Mouse (Mus musculus) olfactory bulb, adult 2 months (tissue): Measurements from ENCODE around the gene Pknox2. TPM values are rescaled to one million over a fixed set of nuclear protein-coding genes. Genes with fewer than 3 reads are reported as not detected.

Experiments used
- H3K27ac ChIP-seq: fragments of 200-500 bp; 2 replicates; pipeline ENCODE4 v1.5.1; 2012; ENCODE audit warnings: low read depth, low read length; ENCODE audit not compliant: insufficient read depth
- H3K4me1 ChIP-seq: fragments of 200-500 bp; 2 replicates; pipeline ENCODE4 v1.6.1; 2012; ENCODE audit warnings: low read length; ENCODE audit not compliant: control insufficient read depth, insufficient read depth
- H3K4me3 ChIP-seq: fragments of 200-500 bp; 2 replicates; pipeline ENCODE4 v1.5.1; 2012; ENCODE audit warnings: mild to moderate bottlenecking, low read depth, low read length, moderate library complexity; ENCODE audit not compliant: insufficient read depth
- CTCF ChIP-seq: fragments of 200-500 bp; IDR thresholded peaks from 2 replicates; pipeline ENCODE4 v1.5.1; 2012; ENCODE audit warnings: low read depth, mild to moderate bottlenecking, low read length, moderate library complexity; ENCODE audit not compliant: insufficient read depth
- POLR2A ChIP-seq: fragments of 200-500 bp; IDR thresholded peaks from 2 replicates; pipeline ENCODE4 v1.6.1; 2012; ENCODE audit warnings: mild to moderate bottlenecking, low read depth, low read length, moderate library complexity; ENCODE audit not compliant: insufficient read depth
- WGBS: fragments of 180-500 bp; shearing (Covaris S2); methylation state at CpG from one replicate; pipeline ENCODE4 v1.1.7; 2018; 5-methylcytosine and 5-hydroxymethylcytosine counted together
- polyA plus RNA-seq: library from polyadenylated mRNA; stranded (reverse); fragments of >200 nt; gene quantifications from 2 replicates; pipeline ENCODE4 v1.2.4, GENCODE M21; 2012; ENCODE audit warnings: low replicate concordance; ENCODE audit not compliant: missing spikeins, insufficient read depth, insufficient read length

Gene Pknox2
- polyA plus RNA-seq, 1 experiment: not detected

DNA sequence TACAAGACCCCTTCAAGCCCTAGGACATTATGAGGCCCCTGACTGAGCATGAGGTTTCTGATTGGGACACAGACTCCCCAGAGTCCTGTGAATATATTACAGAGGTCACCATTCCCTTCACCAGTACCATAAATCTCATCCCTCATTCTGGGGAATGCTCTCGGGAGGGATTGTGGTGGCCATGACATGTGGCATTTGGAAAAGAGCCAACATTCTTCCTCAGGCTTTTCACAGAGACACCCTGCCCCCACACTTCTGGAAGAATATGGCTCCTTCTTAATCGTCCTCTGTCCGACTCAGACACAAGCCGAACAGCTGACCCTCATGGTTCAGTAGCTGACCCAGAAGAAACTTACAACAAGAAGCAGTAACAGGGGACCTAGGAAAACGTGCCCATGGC is 139.1 kb downstream of the Pknox2 start:
- Histone ChIP-seq H3K4me1 (peaks cover 12% of the 10 kb centered on the region), H3K27ac (no peak overlapping the region), H3K4me3 (no peak overlapping the region)
- TF ChIP-seq CTCF (no peak), POLR2A (no peak)
- 64% methylated on average over 5 of the region's 5 CpGs for WGBS

DNA sequence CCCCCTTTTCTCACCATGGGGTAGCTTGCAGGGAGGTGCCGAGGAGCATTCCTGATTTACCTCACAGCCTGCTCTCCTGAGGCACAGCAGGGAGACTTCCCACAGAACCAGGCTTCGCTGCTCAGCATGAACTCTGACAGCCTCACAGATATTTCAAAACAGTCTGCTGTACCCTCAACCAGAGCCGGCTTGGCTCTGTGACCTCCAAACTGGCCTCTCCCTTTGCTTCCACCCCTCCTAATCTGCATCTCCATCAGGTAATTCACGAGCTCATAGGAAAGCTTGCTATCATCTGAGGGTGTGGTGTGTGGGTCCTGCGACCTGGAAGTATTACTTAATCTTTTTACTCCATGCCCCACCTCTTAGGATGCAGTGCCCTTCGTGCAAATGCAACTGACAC is 142.5 kb downstream of the Pknox2 start:
- H3K27ac ChIP-seq: no peak overlapping the region
- TF ChIP-seq CTCF (no peak), POLR2A (no peak)

DNA sequence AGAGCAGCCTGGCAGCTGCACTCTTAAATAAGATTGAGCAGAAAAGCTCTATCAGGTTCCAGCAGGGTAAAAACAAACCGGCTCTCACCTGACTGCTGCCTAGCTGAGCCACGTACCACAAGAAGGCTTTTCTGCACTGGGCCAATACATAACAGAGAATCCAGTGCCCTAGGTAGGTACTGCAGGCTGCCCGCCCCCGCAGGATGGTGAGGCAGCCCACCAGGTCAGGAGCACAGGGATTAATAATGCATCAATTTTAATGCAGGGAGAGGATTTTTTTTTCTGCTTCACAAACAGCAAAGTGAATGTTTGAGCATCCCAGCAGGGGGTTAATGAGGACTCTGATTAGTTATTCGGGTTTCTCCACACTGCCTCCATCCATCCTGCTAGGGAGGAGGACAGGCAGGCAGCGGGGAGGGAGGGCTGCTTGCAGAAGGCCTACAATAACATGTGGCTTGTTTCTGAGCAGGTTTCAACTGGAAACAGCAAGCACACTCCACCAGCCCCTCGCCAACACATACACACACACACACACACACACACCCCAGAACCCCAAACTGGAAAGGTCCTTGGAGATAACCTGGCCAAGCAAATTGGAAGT is 145.2 kb downstream of the Pknox2 start:
- peaks cover 32% of the 10 kb centered on the region for H3K4me1 ChIP-seq
- H3K4me3 ChIP-seq: no peak overlapping the region
- TF ChIP-seq CTCF (no peak), POLR2A (no peak)
- peak overlapping the region; percentile 27 for H3K27ac ChIP-seq
- 24% methylated on average over 7 of the region's 7 CpGs for WGBS

More for the DNA sequence above, 142.5 kb downstream of the Pknox2 start:
- WGBS: 74% methylated on average over 6 of the region's 6 CpGs
- Histone ChIP-seq H3K4me1 (peaks cover 32% of the 10 kb centered on the region), H3K4me3 (no peak overlapping the region)

DNA sequence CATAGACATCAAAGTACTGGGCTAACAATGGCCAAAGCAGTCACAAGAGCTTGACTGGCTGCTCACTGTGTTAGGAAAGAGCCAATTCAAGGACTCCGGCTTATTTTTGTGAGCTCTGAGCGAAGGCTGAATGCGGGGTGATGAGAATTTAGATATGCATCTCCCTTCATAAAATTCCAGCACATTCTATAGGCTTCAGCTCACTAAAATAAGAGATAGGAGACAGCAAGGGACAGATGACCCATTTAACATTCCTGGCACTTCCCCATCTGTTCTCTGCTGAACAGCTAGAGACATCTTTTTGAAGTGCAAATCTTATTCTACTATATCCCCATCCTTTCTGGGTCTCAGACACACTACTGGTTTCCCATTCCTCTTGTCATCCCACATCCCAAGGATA is 147.8 kb downstream of the Pknox2 start:
- TF ChIP-seq POLR2A (no peak), CTCF (no peak)
- Histone ChIP-seq H3K27ac (no peak overlapping the region), H3K4me1 (peaks cover 27% of the 10 kb centered on the region), H3K4me3 (no peak overlapping the region)
- WGBS: 91% methylated on average over 3 of the region's 3 CpGs

DNA sequence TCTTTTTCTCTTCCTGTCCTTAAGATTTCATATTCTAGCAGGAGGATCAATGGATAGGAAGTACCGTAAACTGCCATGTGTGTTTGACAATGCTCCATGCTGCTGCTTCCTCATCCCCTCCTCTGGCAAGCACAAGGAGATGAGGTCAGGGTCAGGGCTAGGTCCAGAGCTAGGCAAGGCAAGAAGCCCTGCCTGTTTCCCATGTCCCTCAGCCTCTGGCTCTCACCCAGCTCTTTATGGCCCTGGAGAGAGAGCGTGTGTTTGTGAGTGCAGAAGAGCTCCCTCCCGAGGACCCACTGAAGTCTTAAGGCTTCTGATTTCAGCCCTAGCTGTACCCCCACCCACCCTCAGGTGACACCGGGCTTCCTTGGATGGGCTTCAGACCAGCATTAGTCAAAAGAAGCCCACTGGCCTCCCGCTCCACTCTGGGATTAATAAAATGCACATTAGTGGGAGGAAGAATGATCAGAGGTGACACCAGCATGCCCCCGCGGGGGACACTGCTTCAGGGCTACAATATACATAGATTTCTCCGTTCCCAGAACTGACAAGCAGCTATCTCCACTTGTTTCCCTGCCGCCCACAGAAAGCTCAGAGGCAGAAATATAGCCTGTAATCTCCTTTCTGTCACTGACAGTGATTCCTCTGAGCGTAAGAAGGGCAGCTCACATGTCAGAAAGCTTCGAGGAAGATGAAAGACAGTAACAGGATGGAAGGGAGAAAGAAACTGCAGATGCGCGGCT is 156.4 kb downstream of the Pknox2 start:
- peaks cover 17% of the 10 kb centered on the region for H3K4me1 ChIP-seq
- WGBS: 76% methylated on average over 13 of the region's 13 CpGs
- H3K27ac ChIP-seq: no peak overlapping the region
- H3K4me3 ChIP-seq: no peak overlapping the region
- no peak for TF ChIP-seq CTCF
- no peak for TF ChIP-seq POLR2A

DNA sequence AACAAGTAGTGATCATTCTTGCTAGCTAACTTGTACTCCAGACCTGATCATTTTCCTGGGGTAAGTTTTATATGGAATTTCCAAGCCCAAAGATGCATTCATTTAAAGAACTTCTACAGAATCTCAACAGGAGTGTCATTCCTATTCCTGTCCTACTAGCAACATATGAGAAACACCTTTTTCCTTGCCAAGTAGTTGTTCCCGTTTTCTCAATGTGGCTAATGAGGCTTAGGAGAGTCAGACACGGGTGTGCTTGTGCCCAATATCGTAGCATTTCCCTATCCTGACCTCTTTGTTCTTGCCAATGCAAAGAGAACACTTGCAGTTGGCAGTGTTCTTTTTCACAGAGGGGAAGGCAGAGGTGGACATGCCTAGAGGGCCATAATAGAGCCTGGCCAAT is 157.2 kb downstream of the Pknox2 start:
- Histone ChIP-seq H3K4me3 (no peak overlapping the region), H3K4me1 (peaks cover 18% of the 10 kb centered on the region), H3K27ac (no peak overlapping the region)
- WGBS: 69% methylated on average over 3 of the region's 3 CpGs
- no peak for TF ChIP-seq POLR2A
- no peak for TF ChIP-seq CTCF

DNA sequence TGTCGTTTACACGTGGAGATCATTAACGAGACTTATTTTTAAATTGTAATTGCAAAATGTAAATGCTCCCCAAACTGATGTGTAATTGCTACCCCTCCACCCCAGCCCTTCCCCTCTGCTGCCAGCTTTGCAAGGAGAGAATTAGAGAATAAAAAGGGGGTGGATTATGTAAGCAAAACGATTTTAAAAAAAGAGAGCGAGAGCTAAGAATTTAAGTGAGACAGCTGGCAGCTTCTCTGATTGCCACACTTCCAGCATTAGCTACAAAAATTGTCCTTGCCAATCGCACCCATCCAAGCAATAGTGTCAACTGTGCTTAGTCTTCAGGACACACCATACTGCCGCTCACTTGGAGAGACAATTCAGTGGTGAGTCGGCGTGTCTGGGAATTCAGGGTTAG is 162.0 kb downstream of the Pknox2 start:
- peaks cover 6% of the 10 kb centered on the region for H3K4me1 ChIP-seq
- TF ChIP-seq POLR2A: no peak
- no peak for TF ChIP-seq CTCF
- 26% methylated on average over 9 of the region's 9 CpGs for WGBS
- H3K4me3 ChIP-seq: no peak overlapping the region
- peak overlapping the region; percentile 59; the same call in 1 of the 2 replicates for H3K27ac ChIP-seq

DNA sequence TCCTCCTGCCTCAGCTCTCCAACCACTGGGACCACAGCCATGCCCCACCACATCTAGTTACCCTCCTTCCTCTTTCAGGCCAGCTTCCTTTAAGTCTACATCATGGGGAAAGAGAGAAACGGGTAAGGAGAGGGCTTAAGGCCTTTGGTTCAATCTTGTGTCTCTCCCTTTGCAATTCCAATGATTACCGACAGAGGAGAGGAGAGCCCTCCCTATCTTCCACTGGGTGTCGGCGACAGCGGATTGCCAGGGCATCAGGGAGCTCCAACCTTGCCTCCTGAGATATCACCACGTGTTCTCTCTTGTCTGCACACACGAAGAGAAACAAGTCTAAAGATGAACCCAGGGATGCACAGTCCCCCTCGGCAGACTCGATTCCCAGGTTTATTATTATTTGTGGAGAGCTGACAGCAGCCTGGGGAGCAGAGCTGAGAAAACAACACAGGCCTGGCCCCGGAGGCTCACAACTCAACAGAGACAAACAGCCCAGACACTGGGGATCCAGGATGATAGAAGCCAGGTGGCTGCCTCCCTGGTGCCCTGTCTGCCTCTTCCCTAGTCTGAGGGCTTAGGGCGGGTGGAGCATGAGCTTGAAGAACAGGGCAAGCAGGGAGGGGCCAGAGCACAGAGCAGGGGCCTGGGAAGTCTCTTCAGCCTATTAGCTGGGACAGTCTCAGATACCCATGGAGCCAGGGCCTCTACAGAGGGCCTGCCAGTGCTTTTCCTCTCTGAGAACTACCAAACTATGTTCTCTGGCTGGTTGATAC is 170.4 kb downstream of the Pknox2 start:
- Histone ChIP-seq H3K27ac (no peak overlapping the region), H3K4me1 (peaks cover 11% of the 10 kb centered on the region), H3K4me3 (no peak overlapping the region)
- TF ChIP-seq POLR2A (no peak), CTCF (no peak)
- 59% methylated on average over 11 of the region's 11 CpGs for WGBS
